Mouse (Mus musculus) lung, postnatal 10 days (tissue): ENCODE measurements around the gene Glycam1.
A peak's percentile ranks its signal among the peaks of the same experiment; 100 is the strongest.

Experiments used
- DNase-seq: peaks from one replicate; pipeline ENCODE4 v3.0.0; 2021

Gene Glycam1

DNA sequence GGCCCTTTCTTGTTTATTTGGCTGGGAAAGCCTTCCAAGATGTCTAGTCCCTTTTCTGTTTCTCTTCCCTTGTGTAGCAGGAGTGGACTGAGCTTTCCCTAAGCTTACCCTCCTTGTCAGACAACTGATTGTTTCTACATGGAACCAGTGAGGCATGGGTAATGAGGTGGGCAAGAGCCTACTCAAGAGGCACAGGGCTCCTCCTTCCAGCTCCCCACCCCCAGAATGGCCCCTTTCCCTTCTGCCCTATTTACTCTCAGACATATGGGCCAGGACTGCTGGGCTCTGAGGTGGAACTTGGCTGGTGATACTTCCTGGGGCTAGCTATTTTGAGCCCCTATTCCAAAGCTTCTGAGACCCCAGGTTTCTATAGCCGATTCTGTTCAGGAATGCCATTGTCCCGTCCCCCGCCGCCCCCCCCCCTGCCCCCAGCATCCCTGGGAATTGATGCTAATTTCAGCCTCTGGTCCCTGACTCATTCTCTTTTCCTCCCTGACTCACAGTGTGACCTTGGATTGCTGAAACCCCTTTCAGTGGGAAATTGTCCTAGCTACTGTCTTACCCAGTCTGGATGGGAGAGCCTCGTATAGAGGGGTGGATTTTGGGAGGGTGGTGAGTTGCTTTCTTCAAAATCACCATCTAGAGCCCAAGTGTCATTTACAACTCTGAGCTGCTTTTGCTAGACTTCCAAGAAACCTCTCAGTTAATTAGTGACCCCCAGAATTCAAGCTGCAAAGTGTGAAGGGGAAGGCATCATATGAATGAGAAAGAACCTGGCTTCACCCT is 46.1 kb downstream of the Glycam1 start:
- DNase-seq, result no peak

DNA sequence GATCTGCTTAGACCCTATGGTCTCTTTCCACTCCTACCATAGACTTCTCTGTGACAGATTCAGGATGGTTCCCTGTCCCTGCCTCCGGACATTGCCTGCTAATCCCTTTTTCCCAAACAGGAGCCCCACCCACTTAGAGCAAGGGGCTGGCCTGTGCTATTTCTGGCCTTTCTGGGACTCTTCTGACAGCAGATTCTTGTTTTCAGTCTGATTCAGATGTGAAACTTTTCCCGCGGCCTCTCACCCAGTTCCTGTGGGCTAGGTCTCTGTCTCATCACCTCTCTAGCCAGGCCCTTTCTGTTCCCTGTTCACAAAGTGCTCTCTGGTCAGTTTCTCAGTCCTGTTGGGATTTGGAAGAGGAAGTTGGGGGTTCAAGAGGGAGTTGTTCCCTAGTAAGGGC is 50.0 kb downstream of the Glycam1 start:
- DNase-seq, result peak; percentile 17

DNA sequence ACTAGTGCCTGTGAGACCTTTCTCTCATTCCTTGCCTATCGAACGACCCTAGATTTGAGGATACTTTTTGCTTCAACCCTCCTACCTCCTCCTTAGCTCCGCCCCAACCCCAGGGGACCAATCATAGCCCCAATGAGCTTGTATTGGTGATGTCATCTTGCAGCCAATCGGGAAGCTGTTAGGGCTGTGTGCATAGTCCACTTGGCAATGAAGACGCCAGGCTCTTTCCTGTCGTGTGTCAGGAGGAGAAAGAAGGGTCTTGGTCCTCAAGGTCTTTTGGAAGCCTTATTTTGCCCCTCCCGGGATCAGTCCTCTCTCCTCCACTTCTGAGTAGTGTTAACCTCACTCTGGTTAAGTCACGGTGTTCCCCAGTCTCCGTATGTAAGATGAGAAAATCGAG is 50.8 kb downstream of the Glycam1 start:
- DNase-seq, result peak; percentile 86

DNA sequence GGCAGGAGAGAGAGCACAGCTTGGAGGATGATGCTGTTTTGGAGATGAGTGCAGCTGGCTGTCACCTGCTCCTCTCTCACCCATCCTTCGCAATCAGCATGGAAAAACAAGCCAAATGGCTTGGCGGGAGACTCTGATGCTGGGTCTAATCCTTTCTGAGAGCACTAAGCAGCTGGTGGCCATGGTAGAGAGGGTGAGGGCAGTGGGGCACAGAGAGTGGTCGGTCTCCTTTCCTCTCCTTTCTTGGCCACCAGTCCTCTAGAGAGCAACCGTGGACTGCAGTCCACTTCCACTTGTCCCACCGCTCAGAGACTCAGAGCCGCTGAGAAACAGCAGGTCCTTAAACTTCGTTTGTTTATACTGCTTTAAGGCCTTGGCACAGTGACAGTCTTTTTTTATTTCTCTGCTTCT is 51.3 kb downstream of the Glycam1 start:
- DNase-seq, result no peak
